Mouse (Mus musculus) kidney, adult 2 months (tissue): ENCODE results near the gene Krt13. TPM values are rescaled to one million over a fixed set of nuclear protein-coding genes. Genes with fewer than 3 reads are reported as not detected.

Experiments
- DNase-seq: peaks from one replicate; pipeline ENCODE4 v3.0.0; 2021
- H3K27ac ChIP-seq: fragments of 200-500 bp; 2 replicates; pipeline ENCODE4 v1.5.1; 2012; ENCODE audit warnings: low read depth, low read length, control low read depth, inconsistent platforms; ENCODE audit not compliant: insufficient read depth
- H3K27me3 ChIP-seq: fragments of 200-500 bp; replicated peaks from 2 replicates; pipeline ENCODE4 v1.6.1; 2012; ENCODE audit warnings: mild to moderate bottlenecking, moderate library complexity, low read length, inconsistent platforms; ENCODE audit not compliant: control insufficient read depth, insufficient read depth
- H3K36me3 ChIP-seq: fragments of 200-500 bp; 2 replicates; pipeline ENCODE4 v1.6.1; 2012; ENCODE audit warnings: mild to moderate bottlenecking, moderate library complexity, low read length, inconsistent platforms; ENCODE audit not compliant: control insufficient read depth, insufficient read depth
- H3K4me1 ChIP-seq: fragments of 200-500 bp; 2 replicates; pipeline ENCODE4 v1.6.1; 2011; ENCODE audit warnings: low read length; ENCODE audit not compliant: control insufficient read depth, insufficient read depth
- H3K4me3 ChIP-seq: fragments of 200-500 bp; 2 replicates; pipeline ENCODE4 v1.5.1; 2011; ENCODE audit warnings: mild to moderate bottlenecking, low read depth, low read length, control low read depth; ENCODE audit not compliant: insufficient read depth
- CTCF ChIP-seq: fragments of 200-500 bp; conservative IDR thresholded peaks from 2 replicates; pipeline ENCODE4 v1.5.1; 2011; ENCODE audit warnings: low read depth, mild to moderate bottlenecking, control low read depth, low read length, moderate library complexity, mixed read lengths; ENCODE audit not compliant: insufficient read depth, insufficient read length
- POLR2A ChIP-seq: fragments of 200-500 bp; IDR thresholded peaks from one replicate; pipeline ENCODE4 v1.6.1; 2011; ENCODE audit warnings: low read depth, low read length, control low read depth
- WGBS: fragments of 180-500 bp; shearing (Covaris S2); methylation state at CpG from one replicate; pipeline ENCODE4 v1.1.7; 2018; 5-methylcytosine and 5-hydroxymethylcytosine counted together
- polyA plus RNA-seq: library from polyadenylated mRNA; depleted of rRNA; stranded (reverse); fragments of >200 nt; gene quantifications from 2 replicates; pipeline ENCODE4 v1.2.3, GENCODE M21; 2012

The Krt13 gene
- polyA plus RNA-seq, 1 experiment: not detected

DNA sequence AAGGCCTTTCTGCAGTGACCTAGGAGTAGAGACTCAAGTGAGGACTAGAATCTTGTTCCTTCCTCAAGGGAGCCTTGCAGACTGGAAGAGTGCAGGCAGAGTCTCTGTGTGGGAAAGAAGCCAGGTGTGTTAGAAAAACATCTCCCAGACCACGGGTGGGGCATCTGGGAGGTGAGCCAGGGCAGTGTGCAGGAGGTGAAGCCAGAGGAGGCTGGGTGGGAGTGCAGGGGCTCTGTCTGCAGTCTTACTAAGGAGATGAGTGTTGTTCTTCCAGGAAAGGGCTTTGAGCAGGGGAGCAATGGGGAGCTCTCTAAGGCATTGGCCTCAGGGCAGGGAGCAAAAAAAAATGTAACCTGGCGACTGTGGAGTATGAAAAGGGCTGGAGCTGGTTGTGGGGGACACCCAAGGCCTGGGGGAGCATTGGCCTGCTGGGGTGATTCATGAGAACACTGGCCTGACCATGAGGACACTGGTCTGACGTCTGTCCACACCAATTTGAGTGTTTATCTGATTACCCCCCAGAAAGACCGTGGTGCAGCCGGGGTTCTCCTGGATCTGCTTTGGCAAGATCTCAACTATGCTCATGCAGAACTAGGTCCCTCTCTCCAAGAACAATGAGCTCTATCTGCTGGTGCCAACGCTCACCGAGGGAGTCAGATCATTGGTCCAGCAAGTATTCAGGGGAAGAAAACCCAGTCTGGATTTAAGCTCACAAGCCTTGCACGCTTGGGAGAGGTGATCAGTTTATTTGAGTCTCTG is 34.3 kb upstream of the Krt13 start:
- 54% methylated on average over 8 of the region's 8 CpGs for WGBS
- Histone ChIP-seq H3K36me3 (no peaks in the 10 kb centered on the region), H3K27ac (no peak overlapping the region), H3K4me1 (no peaks in the 10 kb centered on the region), H3K27me3 (no peaks in the 10 kb centered on the region), H3K4me3 (no peak overlapping the region)
- TF ChIP-seq CTCF (no peak), POLR2A (no peak)
- no peak for DNase-seq

- no peak within 1 kb of the TSS for H3K27ac ChIP-seq
- no peaks in the 10 kb centered on the region for H3K4me1 ChIP-seq
- WGBS: 48% methylated on average over 9 of the region's 9 CpGs
- no peaks in the 10 kb centered on the region for H3K36me3 ChIP-seq
- H3K27me3 ChIP-seq: no peaks in the 10 kb centered on the region
- no peak within 1 kb of the TSS for H3K4me3 ChIP-seq
- DNase-seq: no peak
- TF ChIP-seq POLR2A: no peak
- no peak for TF ChIP-seq CTCF
These were observed 27.4 kb upstream of the Krt13 start, which contains the start of gene Krt19 for GRCm38 (mm10) chr11:100148615-100149330. Gene Krt19, minus strand, starts transcription at chr11:100148665.

GRCm38 (mm10) chr11:100147566-100148353 is 26.4 kb upstream of the Krt13 start:
- Histone ChIP-seq H3K4me1 (no peaks in the 10 kb centered on the region), H3K27ac (no peak overlapping the region), H3K4me3 (no peak overlapping the region), H3K36me3 (no peaks in the 10 kb centered on the region), H3K27me3 (no peaks in the 10 kb centered on the region)
- TF ChIP-seq POLR2A (no peak), CTCF (no peak)
- 60% methylated on average over 5 of the region's 5 CpGs for WGBS
- no peak for DNase-seq

DNA sequence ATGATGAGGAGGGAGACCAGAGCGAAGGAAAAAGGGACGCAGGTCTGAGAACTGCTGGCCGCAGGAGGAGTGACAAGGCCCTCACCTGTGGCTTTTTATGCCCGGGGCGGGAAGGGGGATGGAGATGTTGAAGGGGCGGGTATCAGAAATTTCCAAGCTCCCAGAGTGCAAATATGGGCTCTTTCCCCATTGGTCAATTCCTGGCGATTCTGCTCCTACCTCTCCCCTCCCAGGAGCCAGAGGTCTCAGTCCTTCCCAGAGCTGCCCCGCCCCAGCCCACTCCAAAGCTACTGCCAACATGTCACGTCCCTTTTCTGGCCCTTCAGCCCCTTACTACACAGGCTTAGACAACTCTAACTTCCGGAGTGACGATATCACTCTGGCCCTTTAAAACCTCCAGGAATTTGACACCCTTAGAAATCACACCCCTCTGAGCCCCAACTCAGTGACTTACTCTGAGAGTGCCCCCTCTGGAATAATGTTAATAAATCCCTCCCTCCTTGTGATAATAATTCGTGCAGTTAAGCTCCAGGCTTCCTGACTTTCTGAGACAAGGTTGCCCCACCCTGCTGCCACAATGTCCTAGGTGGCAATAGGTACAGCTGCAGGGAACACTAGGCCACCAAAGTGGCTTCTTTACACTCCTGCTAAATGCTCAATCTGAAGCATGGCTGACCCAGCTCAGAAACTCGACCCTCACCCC is 24.6 kb upstream of the Krt13 start:
- Histone ChIP-seq H3K4me3 (peak overlapping the region; percentile 37; the same call in 1 of the 2 replicates), H3K27ac (no peak overlapping the region), H3K27me3 (no peaks in the 10 kb centered on the region)

DNA sequence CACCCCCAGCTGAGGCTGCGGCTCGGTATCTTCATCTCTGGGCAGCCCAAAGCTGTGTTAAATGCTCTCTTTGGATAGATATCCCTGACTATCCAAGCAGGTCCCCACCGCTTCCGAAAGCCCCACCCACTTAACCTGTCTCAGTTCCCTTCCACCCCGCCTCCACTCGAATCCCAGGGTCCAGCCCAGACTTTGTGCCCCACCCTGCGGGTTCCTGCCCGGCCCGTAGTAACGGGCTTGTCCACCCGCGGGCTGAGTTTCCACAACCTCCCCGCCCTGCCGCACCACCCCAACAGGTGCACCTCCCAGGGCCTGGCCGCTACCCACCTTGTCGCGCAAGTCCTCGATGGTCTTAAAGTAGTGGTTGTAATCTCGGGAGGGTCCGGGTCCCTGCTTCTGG is 23.7 kb upstream of the Krt13 start:
- WGBS: 2% methylated on average over 20 of the region's 20 CpGs
- Histone ChIP-seq H3K4me3 (peak overlapping the region; percentile 37; the same call in 1 of the 2 replicates), H3K36me3 (no peaks in the 10 kb centered on the region), H3K4me1 (no peaks in the 10 kb centered on the region), H3K27ac (no peak overlapping the region), H3K27me3 (no peaks in the 10 kb centered on the region)
- no peak for TF ChIP-seq POLR2A
- no peak for TF ChIP-seq CTCF
- DNase-seq: no peak

More for the DNA sequence above, 24.6 kb upstream of the Krt13 start:
- H3K36me3 ChIP-seq: no peaks in the 10 kb centered on the region
- peak; percentile 18 for DNase-seq
- H3K4me1 ChIP-seq: no peaks in the 10 kb centered on the region
- WGBS: 14% methylated on average over 13 of the region's 13 CpGs
- TF ChIP-seq POLR2A (no peak), CTCF (no peak)

DNA sequence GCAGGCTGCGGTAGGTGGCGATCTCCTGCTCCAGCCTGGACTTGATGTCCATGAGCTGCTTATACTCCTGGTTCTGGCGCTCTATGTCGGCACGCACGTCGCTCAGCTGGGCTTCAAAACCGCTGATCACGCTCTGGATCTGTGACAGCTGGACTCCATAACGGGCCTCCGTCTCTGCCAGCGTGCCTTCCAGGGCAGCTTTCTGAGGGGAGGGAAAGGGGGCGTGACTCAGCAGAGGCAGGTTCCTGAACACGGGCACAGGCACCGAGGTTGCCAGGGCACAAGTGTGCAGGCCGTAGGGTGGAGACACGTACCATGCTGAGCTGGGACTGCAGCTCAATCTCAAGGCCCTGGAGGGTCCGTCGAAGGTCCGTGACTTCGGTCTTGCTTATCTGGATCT is 19.6 kb upstream of the Krt13 start:
- Histone ChIP-seq H3K4me1 (no peaks in the 10 kb centered on the region), H3K36me3 (no peaks in the 10 kb centered on the region), H3K4me3 (no peak overlapping the region), H3K27ac (no peak overlapping the region), H3K27me3 (no peaks in the 10 kb centered on the region)
- DNase-seq: peak; percentile 33
- TF ChIP-seq CTCF (no peak), POLR2A (no peak)
- WGBS: 60% methylated on average over 21 of the region's 21 CpGs
